Mouse (Mus musculus): Measurements from ENCODE around the gene Mycl. TPM values are rescaled to one million over a fixed set of nuclear protein-coding genes. Genes with fewer than 3 reads are reported as not detected.

The Mycl gene
- total and polyA plus RNA-seq, 3 experiments: 0.38 to 0.51 (median 0.44) TPM

DNA sequence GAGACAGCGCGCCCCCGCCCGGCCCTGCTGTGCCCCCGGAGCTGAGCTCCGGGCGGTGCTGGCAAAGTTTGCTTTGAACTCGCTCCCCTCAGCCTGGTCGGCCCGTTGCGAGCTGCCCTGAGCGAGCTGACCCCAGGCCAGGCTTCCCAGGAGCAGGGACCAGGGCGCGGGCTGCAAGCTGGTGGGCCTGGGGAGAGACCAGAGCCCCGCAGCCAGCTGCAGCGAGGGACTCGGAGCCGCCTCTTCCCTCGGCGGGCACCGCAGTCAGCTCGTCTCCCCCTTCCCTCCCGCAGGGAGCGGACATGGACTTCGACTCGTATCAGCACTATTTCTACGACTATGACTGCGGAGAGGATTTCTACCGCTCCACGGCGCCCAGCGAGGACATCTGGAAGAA lies 767 bp downstream of the Mycl start:
- dilution Hi-C loops (cut with MboI; ENCODE audit: extremely low pct_ligation_motif_present, extremely low pct_unique_long_range_greater_than_20kb, low sequenced_read_pairs): no loop called here
- in situ Hi-C loops (cut with MboI; ENCODE audit: low pct_ligation_motif_present, low pct_unique_long_range_greater_than_20kb, low sequenced_read_pairs): no loop called here
- Histone ChIP-seq H3K79me2 (replicated peaks; ENCODE audit: control insufficient read depth, extremely low read depth, insufficient read depth, poor library complexity, severe bottlenecking) (no peaks in the 10 kb centered on the region), H3K36me3 (replicated peaks in 1 of 2; ENCODE audit: control insufficient read depth in 1 of 2, insufficient read depth in 1 of 2, low read length in 1 of 2) (no peaks in the 10 kb centered on the region), H3K9me3 (replicated peaks; ENCODE audit: low read length) (no peaks in the 10 kb centered on the region), H3K4me1 (ENCODE audit: control insufficient read depth in 1 of 2, insufficient read depth in 2 of 2) (peaks cover 0 to 27% of the 10 kb centered on the region in 2 experiments; a peak in 2 of 4 replicates), H3K9ac (ENCODE audit: insufficient read depth, low read depth) (peak overlapping the region; percentile 5; the same call in 1 of the 2 replicates), H3K27ac (ENCODE audit: insufficient read depth, low read depth) (no peak overlapping the region), H3K4me3 (replicated peaks in 1 of 3; ENCODE audit: low read depth in 2 of 3, low read length in 2 of 3, poor library complexity in 1 of 3) (peak overlapping the region; percentile 52 to 79 (median 60)), H3K4me2 (ENCODE audit: insufficient read depth, low read depth, poor library complexity, severe bottlenecking) (peak overlapping the region; percentile 100), H3K27me3 (replicated peaks) (peaks cover 32% of the 10 kb centered on the region)
- no peak for TF ChIP-seq GABPA (IDR thresholded peaks at IDR 0.05; ENCODE audit: insufficient replicate concordance, low read depth, low read length)
- TF ChIP-seq MAZ (IDR thresholded peaks at IDR 0.05; ENCODE audit: low read depth, low read length): no peak
- no peak for TF ChIP-seq SIN3A (IDR thresholded peaks at IDR 0.05; ENCODE audit: low read length)
- no peak for TF ChIP-seq JUN (IDR thresholded peaks at IDR 0.05; ENCODE audit: insufficient read depth, low read depth, low read length)
- no peak for TF ChIP-seq MXI1 (IDR thresholded peaks at IDR 0.05; ENCODE audit: low read depth, low read length)
- TF ChIP-seq CHD2 (IDR thresholded peaks at IDR 0.05; ENCODE audit: low read length): no peak
- peak; percentile 83; the same call in 1 of the 2 replicates for TF ChIP-seq UBTF (IDR thresholded peaks at IDR 0.05; ENCODE audit: low read depth, low read length)
- TF ChIP-seq SMC3 (IDR thresholded peaks at IDR 0.05; ENCODE audit: low read depth, low read length): no peak
- no peak for DNase-seq (ENCODE audit: extremely low read depth)

DNA sequence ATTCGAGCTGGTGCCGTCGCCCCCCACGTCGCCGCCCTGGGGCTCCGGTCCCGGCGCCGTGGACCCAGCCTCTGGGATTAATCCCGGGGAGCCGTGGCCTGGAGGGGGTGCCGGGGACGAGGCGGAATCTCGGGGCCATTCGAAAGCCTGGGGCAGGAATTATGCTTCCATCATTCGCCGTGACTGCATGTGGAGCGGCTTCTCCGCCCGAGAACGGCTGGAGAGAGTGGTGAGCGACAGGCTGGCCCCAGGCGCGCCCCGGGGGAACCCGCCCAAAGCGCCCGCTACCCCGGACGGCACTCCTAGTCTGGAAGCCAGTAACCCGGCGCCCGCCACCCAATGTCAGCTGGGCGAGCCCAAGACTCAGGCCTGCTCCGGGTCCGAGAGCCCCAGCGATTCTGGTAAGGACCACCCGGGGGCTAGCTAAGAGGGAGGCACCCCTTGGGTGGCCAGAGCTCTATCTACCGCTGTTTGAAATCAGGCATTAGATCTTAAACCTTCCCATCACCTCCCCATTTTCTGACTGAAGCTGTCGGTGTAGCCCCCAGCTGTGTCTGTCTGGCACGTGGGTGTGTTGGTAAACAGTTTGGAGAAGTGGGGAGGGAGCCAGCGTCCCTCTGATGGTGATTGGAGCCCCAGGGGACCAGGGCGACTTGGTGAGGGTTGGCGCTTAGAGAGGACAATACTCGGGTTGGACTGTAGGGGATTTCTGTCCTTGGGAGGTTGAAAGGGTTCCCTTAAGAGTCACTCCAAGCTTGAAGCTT lies 1.3 kb downstream of the Mycl start:
- H3K79me2 ChIP-seq (replicated peaks; ENCODE audit: control insufficient read depth, extremely low read depth, insufficient read depth, poor library complexity, severe bottlenecking): no peaks in the 10 kb centered on the region
- H3K27me3 ChIP-seq (replicated peaks): peaks cover 32% of the 10 kb centered on the region
- dilution Hi-C loops (cut with MboI; ENCODE audit: extremely low pct_ligation_motif_present, extremely low pct_unique_long_range_greater_than_20kb, low sequenced_read_pairs): no loop called here
- in situ Hi-C loops (cut with MboI; ENCODE audit: low pct_ligation_motif_present, low pct_unique_long_range_greater_than_20kb, low sequenced_read_pairs): no loop called here
- TF ChIP-seq PAX5 (IDR thresholded peaks at IDR 0.05; ENCODE audit: low read length) (no peak), ZNF384 (IDR thresholded peaks at IDR 0.05; ENCODE audit: low read depth, low read length) (no peak), TBP (conservative IDR thresholded peaks at IDR 0.05; ENCODE audit: low read depth, low read length) (no peak), CTCF (conservative IDR thresholded peaks at IDR 0.05 in 1 of 2, IDR thresholded peaks at IDR 0.05 in 1 of 2; ENCODE audit: low read depth in 2 of 2, low read length in 2 of 2) (peak in 1 of 2 experiments; percentile 24; a peak in 1 of 4 replicates), JUND (conservative IDR thresholded peaks at IDR 0.05; ENCODE audit: low read depth, low read length) (no peak), MAX (IDR thresholded peaks at IDR 0.05; ENCODE audit: low read length) (0 out of 2 replicates have a peak, but pooled peaks have one; percentile 37), E2F4 (IDR thresholded peaks at IDR 0.05; ENCODE audit: insufficient replicate concordance, low read depth, low read length) (no peak), MEF2A (IDR thresholded peaks at IDR 0.05; ENCODE audit: borderline replicate concordance, low read depth, low read length) (no peak; the same call in 1 of the 2 replicates), EP300 (IDR thresholded peaks at IDR 0.05; ENCODE audit: low read length) (no peak), MXI1 (IDR thresholded peaks at IDR 0.05; ENCODE audit: low read depth, low read length) (peak; percentile 32), GABPA (IDR thresholded peaks at IDR 0.05; ENCODE audit: insufficient replicate concordance, low read depth, low read length) (no peak), SIN3A (IDR thresholded peaks at IDR 0.05; ENCODE audit: low read length) (peak; percentile 79), ELF1 (IDR thresholded peaks at IDR 0.05; ENCODE audit: low read depth, low read length) (no peak), USF1 (IDR thresholded peaks at IDR 0.05; ENCODE audit: low read depth, low read length) (no peak), TCF12 (IDR thresholded peaks at IDR 0.05; ENCODE audit: low read depth, low read length) (no peak), NELFE (IDR thresholded peaks at IDR 0.05; ENCODE audit: low read depth, low read length) (no peak), BHLHE40 (IDR thresholded peaks at IDR 0.05; ENCODE audit: low read depth, low read length) (peak; percentile 76), USF2 (conservative IDR thresholded peaks at IDR 0.05; ENCODE audit: low read depth, low read length) (no peak), ZKSCAN1 (IDR thresholded peaks at IDR 0.05; ENCODE audit: borderline replicate concordance, low read depth, low read length) (no peak), RAD21 (IDR thresholded peaks at IDR 0.05; ENCODE audit: low read depth, low read length) (no peak; the same call in 1 of the 2 replicates), KAT2A (IDR thresholded peaks at IDR 0.05; ENCODE audit: insufficient replicate concordance, low read length) (no peak), ZC3H11A (IDR thresholded peaks at IDR 0.05; ENCODE audit: low read depth, low read length) (no peak)
- H3K4me2 ChIP-seq (ENCODE audit: insufficient read depth, low read depth, poor library complexity, severe bottlenecking): peak overlapping the region; percentile 100
- H3K27ac ChIP-seq (ENCODE audit: insufficient read depth, low read depth): no peak overlapping the region
- no peaks in the 10 kb centered on the region for H3K36me3 ChIP-seq (replicated peaks in 1 of 2; ENCODE audit: control insufficient read depth in 1 of 2, insufficient read depth in 1 of 2, low read length in 1 of 2)
- H3K4me3 ChIP-seq (replicated peaks in 1 of 3; ENCODE audit: low read depth in 2 of 3, low read length in 2 of 3, poor library complexity in 1 of 3): peak overlapping the region; percentile 52 to 79 (median 60)
- peaks cover 0 to 26% of the 10 kb centered on the region in 2 experiments; a peak in 2 of 4 replicates for H3K4me1 ChIP-seq (ENCODE audit: control insufficient read depth in 1 of 2, insufficient read depth in 2 of 2)
- peak; percentile 53 for DNase-seq (ENCODE audit: extremely low read depth)
- no peaks in the 10 kb centered on the region for H3K9me3 ChIP-seq (replicated peaks; ENCODE audit: low read length)
- peak overlapping the region; percentile 5; the same call in 1 of the 2 replicates for H3K9ac ChIP-seq (ENCODE audit: insufficient read depth, low read depth)
